Mouse (Mus musculus) MEL (cell line): ENCODE measurements at regions not wholly inside any gene's neighbourhood (a gene's known extent, or its start where the extent isn't known, plus 50 kb on each side); places are given as distances from the start of the nearest gene placed in this dataset.
"Not testable (repeated sequence)": the region's sequence is repeated elsewhere in the genome, so short reads cannot be mapped to it uniquely, and the experiment has no call there.

ENCODE experiments used
- DNase-seq: peaks from one replicate; pipeline ENCODE4 v3.0.0; 2011; ENCODE audit warnings: low read depth, low spot score
- H3K27ac ChIP-seq: 2 replicates; pipeline ENCODE4 v1.5.1; 2012; ENCODE audit warnings: low read depth, mild to moderate bottlenecking, control low read depth, low read length, moderate library complexity; ENCODE audit not compliant: control insufficient read depth
- H3K27me3 ChIP-seq, 2 experiments: fragments of 150-350 bp in 1 of 2; sonication (generic) in 1 of 2; 2 replicates each; pipeline ENCODE4 v1.6.1; 2012; ENCODE audit warnings: low read length in 2 of 2, mild to moderate bottlenecking in 2 of 2, improper control_type of control experiment in 1 of 2, moderate library complexity in 1 of 2; ENCODE audit not compliant: insufficient read depth in 2 of 2, control insufficient read depth in 1 of 2
- H3K36me3 ChIP-seq, 2 experiments: 2 replicates each; pipeline ENCODE4 v1.6.1; 2012 to 2014; ENCODE audit warnings: low read length in 2 of 2, improper control_type of control experiment in 1 of 2, inconsistent platforms in 1 of 2, mild to moderate bottlenecking in 1 of 2; ENCODE audit not compliant: insufficient read depth in 2 of 2, control insufficient read depth in 1 of 2
- H3K4me1 ChIP-seq, 2 experiments: fragments of 150-350 bp in 1 of 2; sonication (generic) in 1 of 2; 2 replicates each; pipeline ENCODE4 v1.6.1; 2012; ENCODE audit warnings: low read length in 2 of 2, improper control_type of control experiment in 1 of 2, mild to moderate bottlenecking in 1 of 2; ENCODE audit not compliant: insufficient read depth in 2 of 2, control insufficient read depth in 1 of 2
- H3K4me3 ChIP-seq, 2 experiments: fragments of 150-350 bp in 1 of 2; sonication (generic) in 1 of 2; 2 replicates each; pipeline ENCODE4 v1.5.1; 2012; ENCODE audit warnings: low read depth in 2 of 2, low read length in 2 of 2, mild to moderate bottlenecking in 2 of 2, moderate library complexity in 2 of 2, control low read depth in 1 of 2, improper control_type of control experiment in 1 of 2; ENCODE audit not compliant: control insufficient read depth in 1 of 2, insufficient read depth in 1 of 2
- H3K79me2 ChIP-seq: 2 replicates; pipeline ENCODE4 v1.6.1; 2012; ENCODE audit warnings: mild to moderate bottlenecking, low read length, moderate library complexity; ENCODE audit not compliant: control insufficient read depth, poor library complexity, insufficient read depth
- H3K9ac ChIP-seq: 2 replicates; pipeline ENCODE4 v1.6.1; 2012; ENCODE audit warnings: low read depth, mild to moderate bottlenecking, control low read depth, low read length, moderate library complexity; ENCODE audit not compliant: control insufficient read depth, poor library complexity, severe bottlenecking
- H3K9me3 ChIP-seq: fragments of 150-350 bp; sonication (generic); replicated peaks from 2 replicates; pipeline ENCODE4 v1.6.1; 2012; ENCODE audit warnings: mild to moderate bottlenecking, low read length, improper control_type of control experiment, moderate library complexity; ENCODE audit not compliant: insufficient read depth
- CTCF ChIP-seq, 3 experiments: IDR thresholded peaks in 2 of 3; conservative IDR thresholded peaks in 1 of 3; 2 replicates each; pipeline ENCODE4 v1.5.1; 2011 to 2012; ENCODE audit warnings: low read length in 3 of 3, low read depth in 2 of 3, mild to moderate bottlenecking in 2 of 3, improper control_type of control experiment in 1 of 3, inconsistent platforms in 1 of 3, mixed read lengths in 1 of 3, moderate library complexity in 1 of 3; ENCODE audit not compliant: control insufficient read depth in 1 of 3, insufficient read depth in 1 of 3, poor library complexity in 1 of 3, severe bottlenecking in 1 of 3
- E2F4 ChIP-seq: IDR thresholded peaks from 2 replicates; pipeline ENCODE4 v1.6.1; 2011; ENCODE audit warnings: low read depth, low read length, improper control_type of control experiment, borderline replicate concordance
- GATA1 ChIP-seq: IDR thresholded peaks from 2 replicates; pipeline ENCODE4 v1.6.1; 2011; ENCODE audit warnings: low read depth, low read length, improper control_type of control experiment
- HCFC1 ChIP-seq: IDR thresholded peaks from 2 replicates; pipeline ENCODE4 v1.6.1; 2012; ENCODE audit warnings: low read depth, mild to moderate bottlenecking, inconsistent platforms, low read length, improper control_type of control experiment, moderate library complexity
- MAZ ChIP-seq: IDR thresholded peaks from 2 replicates; pipeline ENCODE4 v1.6.1; 2012; ENCODE audit warnings: low read depth, mild to moderate bottlenecking, inconsistent platforms, low read length, improper control_type of control experiment
- POLR2A ChIP-seq, 2 experiments: IDR thresholded peaks; 2 replicates each; pipeline ENCODE4 v1.6.1; 2011 to 2012; ENCODE audit warnings: low read length in 2 of 2, mild to moderate bottlenecking in 2 of 2, control low read depth in 1 of 2, improper control_type of control experiment in 1 of 2, low read depth in 1 of 2, moderate library complexity in 1 of 2; ENCODE audit not compliant: control insufficient read depth in 1 of 2, insufficient read depth in 1 of 2, poor library complexity in 1 of 2
- RAD21 ChIP-seq: IDR thresholded peaks from 2 replicates; pipeline ENCODE4 v1.6.1; 2011; ENCODE audit warnings: mild to moderate bottlenecking, low read depth, low read length, improper control_type of control experiment
- SMC3 ChIP-seq: IDR thresholded peaks from 2 replicates; pipeline ENCODE4 v1.6.1; 2011; ENCODE audit warnings: low read depth, low read length, improper control_type of control experiment
- ZC3H11A ChIP-seq: IDR thresholded peaks from 2 replicates; pipeline ENCODE4 v1.6.1; 2012; ENCODE audit warnings: low read depth, mild to moderate bottlenecking, inconsistent platforms, low read length, improper control_type of control experiment
- ZKSCAN1 ChIP-seq: IDR thresholded peaks from 2 replicates; pipeline ENCODE4 v1.6.1; 2012; ENCODE audit warnings: low read depth, mild to moderate bottlenecking, inconsistent platforms, low read length, improper control_type of control experiment, moderate library complexity
- ZNF384 ChIP-seq: IDR thresholded peaks from 2 replicates; pipeline ENCODE4 v1.6.1; 2012; ENCODE audit warnings: low read depth, mild to moderate bottlenecking, inconsistent platforms, low read length, improper control_type of control experiment

DNA sequence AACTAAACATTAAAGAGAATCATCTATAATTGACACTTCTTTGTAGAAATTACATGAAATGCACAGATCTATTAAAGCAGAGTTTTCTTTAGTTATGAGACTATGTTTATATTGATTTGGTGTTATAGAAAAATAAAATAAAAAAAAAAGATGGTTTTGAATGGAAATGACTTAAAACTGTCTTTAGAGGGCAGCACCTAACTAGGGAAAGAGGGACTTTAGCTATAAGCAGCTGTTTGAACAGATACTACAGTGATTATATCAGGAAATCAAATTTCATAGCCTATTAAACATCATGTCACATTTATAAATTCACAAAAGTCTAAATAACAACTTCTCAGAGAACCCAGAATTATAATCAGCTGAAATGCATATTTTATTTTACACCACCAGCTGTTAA, 69.7 kb upstream of the Slitrk6 start:
- DNase-seq, result peak; percentile 50
- Histone ChIP-seq H3K9me3 (no peaks in the 10 kb centered on the region), H3K4me1 (no peaks in the 10 kb centered on the region; a peak in 1 of 4 replicates), H3K27me3 (no peaks in the 10 kb centered on the region), H3K4me3 (no peak overlapping the region)
- TF ChIP-seq GATA1 (0 out of 2 replicates have a peak, but pooled peaks have one; percentile 31), HCFC1 (no peak), MAZ (no peak), POLR2A (IDR thresholded peaks at IDR 0.05; ENCODE audit: control insufficient read depth in 1 of 2, insufficient read depth in 1 of 2, low read depth in 1 of 2, low read length in 2 of 2, poor library complexity in 1 of 2) (no peak), RAD21 (peak; percentile 95), SMC3 (peak; percentile 74), ZKSCAN1 (no peak), CTCF (IDR thresholded peaks at IDR 0.05 in 2 of 3, conservative IDR thresholded peaks at IDR 0.05 in 1 of 3; ENCODE audit: control insufficient read depth in 1 of 3, insufficient read depth in 1 of 3, low read depth in 2 of 3, low read length in 3 of 3, poor library complexity in 1 of 3, severe bottlenecking in 1 of 3) (peak in 2 of 3 experiments; percentile 4 to 68; a peak in 2 of 6 replicates), ZC3H11A (peak; percentile 77), ZNF384 (peak; percentile 90), E2F4 (no peak)
- TF ChIP-seq, all 39 proteins: peak for 6
- Histone ChIP-seq H3K9ac (no peak overlapping the region), H3K36me3 (no peaks in the 10 kb centered on the region), H3K79me2 (no peaks in the 10 kb centered on the region), H3K27ac (no peak overlapping the region)

DNA sequence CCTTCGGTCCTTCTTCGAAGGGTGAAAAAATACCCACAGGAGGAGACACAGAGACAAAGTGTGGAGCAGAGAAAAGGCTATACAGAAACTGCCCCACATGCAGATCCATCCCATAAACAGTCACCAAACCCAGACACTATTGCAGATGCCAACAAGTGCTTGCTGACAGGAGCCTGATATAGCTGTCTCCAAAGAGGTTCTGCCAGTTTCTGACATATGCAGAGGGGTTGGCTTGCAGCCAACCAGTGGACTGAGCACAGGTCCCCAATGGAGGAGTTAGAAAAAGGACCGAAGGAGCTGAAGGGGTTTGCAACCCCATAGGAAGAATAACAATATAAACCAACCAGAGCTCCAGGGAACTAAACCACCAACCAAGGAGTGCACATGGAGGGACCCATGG, 67.2 kb upstream of the Slitrk6 start:
- H3K4me3 ChIP-seq, H3K4me1 ChIP-seq, DNase-seq, H3K9ac ChIP-seq, H3K27ac ChIP-seq, H3K27me3 ChIP-seq, H3K79me2 ChIP-seq, H3K9me3 ChIP-seq, H3K36me3 ChIP-seq: not testable (repeated sequence)
